Mouse (Mus musculus) embryonic facial prominence, embryonic 13.5 days (tissue): Measurements from ENCODE around the gene March1. TPM values are rescaled to one million over a fixed set of nuclear protein-coding genes. Genes with fewer than 3 reads are reported as not detected.

Experiments
- ATAC-seq: fragments of 200-750 bp; cut with Nextera tagmentation; 2 replicates; pipeline ENCODE4 v1.8.0; 2017; ENCODE audit warnings: low read depth; ENCODE audit not compliant: insufficient number of reproducible peaks, insufficient read depth, low FRiP score, low TSS enrichment
- H3K27ac ChIP-seq: fragments of 300-500 bp; sonication (generic); 2 replicates; pipeline ENCODE4 v1.5.1; 2015; ENCODE audit warnings: moderate library complexity, mild to moderate bottlenecking, inconsistent platforms
- H3K27me3 ChIP-seq: fragments of 300-500 bp; sonication (generic); 2 replicates; pipeline ENCODE4 v1.6.1; 2015; ENCODE audit warnings: mild to moderate bottlenecking, inconsistent platforms
- H3K36me3 ChIP-seq: fragments of 300-500 bp; sonication (generic); 2 replicates; pipeline ENCODE4 v1.6.1; 2015; ENCODE audit warnings: mild to moderate bottlenecking, inconsistent platforms
- H3K4me1 ChIP-seq: fragments of 300-500 bp; sonication (generic); 2 replicates; pipeline ENCODE4 v1.6.1; 2015; ENCODE audit warnings: inconsistent platforms
- H3K4me2 ChIP-seq: fragments of 300-500 bp; sonication (generic); 2 replicates; pipeline ENCODE4 v1.6.1; 2015; ENCODE audit warnings: moderate library complexity, mild to moderate bottlenecking, inconsistent platforms
- H3K4me3 ChIP-seq: fragments of 300-500 bp; sonication (generic); 2 replicates; pipeline ENCODE4 v1.5.1; 2015; ENCODE audit warnings: mild to moderate bottlenecking, inconsistent platforms
- H3K9ac ChIP-seq: fragments of 300-500 bp; sonication (generic); 2 replicates; pipeline ENCODE4 v1.6.1; 2015; ENCODE audit warnings: mild to moderate bottlenecking, inconsistent platforms
- H3K9me3 ChIP-seq: fragments of 300-500 bp; sonication (generic); 2 replicates; pipeline ENCODE4 v1.6.1; 2016; ENCODE audit warnings: inconsistent platforms
- WGBS: fragments of 180-500 bp; shearing (Covaris S2); methylation state at CpG from one replicate; pipeline ENCODE4 v1.1.7; 2015; ENCODE audit warnings: mixed read lengths; 5-methylcytosine and 5-hydroxymethylcytosine counted together
- polyA plus RNA-seq: library from polyadenylated mRNA; unstranded; fragments of >200 nt; fragmentation: Nextera tagmentation; extraction: Ambion mirVana; gene quantifications from 2 replicates; pipeline ENCODE4 v1.2.1, GENCODE M21; 2015

Gene March1
- polyA plus RNA-seq, 1 experiment from 2014 or later: 0.34 TPM

- H3K4me2 ChIP-seq: no peak overlapping the region
- H3K9me3 ChIP-seq: no peaks in the 10 kb centered on the region
- H3K27me3 ChIP-seq: no peaks in the 10 kb centered on the region
- H3K36me3 ChIP-seq: no peaks in the 10 kb centered on the region
- H3K4me3 ChIP-seq: no peak overlapping the region
- H3K27ac ChIP-seq: no peak overlapping the region
- H3K4me1 ChIP-seq: no peaks in the 10 kb centered on the region
- ATAC-seq: no peak
- 77% methylated on average over 3 of the region's 3 CpGs for WGBS
- H3K9ac ChIP-seq: no peak overlapping the region
Observed at GRCm38 (mm10) chr8:66033651-66034050, 416.0 kb downstream of the March1 start.

- Histone ChIP-seq H3K4me1 (no peaks in the 10 kb centered on the region), H3K27me3 (no peaks in the 10 kb centered on the region), H3K4me2 (no peak overlapping the region), H3K9ac (no peak overlapping the region), H3K36me3 (no peaks in the 10 kb centered on the region), H3K9me3 (no peaks in the 10 kb centered on the region), H3K4me3 (no peak overlapping the region), H3K27ac (no peak overlapping the region)
- ATAC-seq: no peak
- 88% methylated on average over 3 of the region's 3 CpGs for WGBS
Observed at GRCm38 (mm10) chr8:66034429-66034828, 416.7 kb downstream of the March1 start.

GRCm38 (mm10) chr8:66094152-66094551 lies 476.5 kb downstream of the March1 start:
- H3K4me3 ChIP-seq: no peak overlapping the region
- no peak for ATAC-seq
- WGBS: 89% methylated on average over 3 of the region's 3 CpGs
- no peak overlapping the region for H3K9ac ChIP-seq
- no peaks in the 10 kb centered on the region for H3K36me3 ChIP-seq
- H3K4me1 ChIP-seq: no peaks in the 10 kb centered on the region
- no peak overlapping the region for H3K27ac ChIP-seq
- no peaks in the 10 kb centered on the region for H3K27me3 ChIP-seq
- no peak overlapping the region for H3K4me2 ChIP-seq
- H3K9me3 ChIP-seq: no peaks in the 10 kb centered on the region

DNA sequence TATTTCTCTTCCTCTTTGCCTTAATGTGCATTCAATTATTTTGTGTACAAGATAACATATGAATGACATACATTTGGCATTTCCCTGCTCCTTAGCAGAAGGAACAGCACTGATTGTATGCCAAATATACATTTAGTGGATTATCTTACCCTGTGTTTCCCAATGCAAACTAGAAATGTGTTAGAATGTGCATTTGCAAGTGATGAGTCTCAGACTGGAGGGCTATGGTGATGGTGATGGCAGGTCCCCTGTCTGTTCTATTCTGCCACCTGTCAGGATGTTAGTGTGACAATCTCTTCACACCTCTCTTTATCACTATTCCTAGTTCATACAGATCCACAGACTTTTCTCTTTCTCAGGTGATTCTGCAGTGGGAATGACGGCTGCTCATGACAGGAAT lies 480.4 kb downstream of the March1 start:
- Histone ChIP-seq H3K9me3 (no peaks in the 10 kb centered on the region), H3K4me2 (no peak overlapping the region), H3K27ac (no peak overlapping the region), H3K4me3 (no peak overlapping the region), H3K4me1 (no peaks in the 10 kb centered on the region), H3K27me3 (no peaks in the 10 kb centered on the region), H3K36me3 (no peaks in the 10 kb centered on the region), H3K9ac (no peak overlapping the region)
- ATAC-seq: no peak
- WGBS: 85% methylated on average over 1 of the region's 1 CpGs

GRCm38 (mm10) chr8:66119294-66119693 lies 501.6 kb downstream of the March1 start:
- Histone ChIP-seq H3K27ac (no peak overlapping the region), H3K4me3 (no peak overlapping the region), H3K9me3 (no peaks in the 10 kb centered on the region), H3K4me2 (no peak overlapping the region), H3K36me3 (no peaks in the 10 kb centered on the region), H3K27me3 (no peaks in the 10 kb centered on the region), H3K9ac (no peak overlapping the region), H3K4me1 (no peaks in the 10 kb centered on the region)
- ATAC-seq: no peak
- WGBS: 80% methylated on average over 2 of the region's 2 CpGs

- ATAC-seq: no peak
- Histone ChIP-seq H3K9me3 (no peaks in the 10 kb centered on the region), H3K4me2 (no peak overlapping the region), H3K27ac (no peak overlapping the region), H3K36me3 (no peaks in the 10 kb centered on the region), H3K27me3 (no peaks in the 10 kb centered on the region), H3K9ac (no peak overlapping the region), H3K4me1 (no peaks in the 10 kb centered on the region), H3K4me3 (no peak overlapping the region)
- WGBS: 86% methylated on average over 1 of the region's 1 CpGs
Observed at GRCm38 (mm10) chr8:66159648-66160047, 541.9 kb downstream of the March1 start.

DNA sequence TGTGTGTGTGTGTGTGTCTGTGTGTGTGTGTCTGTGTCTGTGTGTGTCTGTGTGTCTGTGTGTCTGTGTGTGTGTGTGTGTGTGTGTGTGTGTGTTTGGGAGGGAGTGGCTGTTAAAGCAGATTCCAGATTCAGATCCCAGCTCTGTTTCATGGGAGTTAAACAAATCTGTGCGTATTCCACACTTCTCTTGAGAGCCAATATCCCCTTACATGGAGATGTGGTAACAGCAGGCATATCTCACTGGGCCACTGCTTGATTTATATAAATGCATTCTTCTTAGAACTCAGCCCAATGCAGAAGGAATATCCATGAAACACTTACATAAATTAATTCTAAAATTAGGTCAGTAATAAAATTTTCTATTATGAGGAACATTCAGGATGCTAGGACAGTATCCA lies 549.1 kb downstream of the March1 start:
- H3K4me3 ChIP-seq: no peak overlapping the region
- no peaks in the 10 kb centered on the region for H3K36me3 ChIP-seq
- H3K4me1 ChIP-seq: no peaks in the 10 kb centered on the region
- no peak overlapping the region for H3K4me2 ChIP-seq
- 46% methylated on average over 1 of the region's 1 CpGs for whole genome bisulfite sequencing
- H3K27me3 ChIP-seq: no peaks in the 10 kb centered on the region
- H3K27ac ChIP-seq: no peak overlapping the region
- no peak for ATAC-seq
- no peak overlapping the region for H3K9ac ChIP-seq
- H3K9me3 ChIP-seq: no peaks in the 10 kb centered on the region

DNA sequence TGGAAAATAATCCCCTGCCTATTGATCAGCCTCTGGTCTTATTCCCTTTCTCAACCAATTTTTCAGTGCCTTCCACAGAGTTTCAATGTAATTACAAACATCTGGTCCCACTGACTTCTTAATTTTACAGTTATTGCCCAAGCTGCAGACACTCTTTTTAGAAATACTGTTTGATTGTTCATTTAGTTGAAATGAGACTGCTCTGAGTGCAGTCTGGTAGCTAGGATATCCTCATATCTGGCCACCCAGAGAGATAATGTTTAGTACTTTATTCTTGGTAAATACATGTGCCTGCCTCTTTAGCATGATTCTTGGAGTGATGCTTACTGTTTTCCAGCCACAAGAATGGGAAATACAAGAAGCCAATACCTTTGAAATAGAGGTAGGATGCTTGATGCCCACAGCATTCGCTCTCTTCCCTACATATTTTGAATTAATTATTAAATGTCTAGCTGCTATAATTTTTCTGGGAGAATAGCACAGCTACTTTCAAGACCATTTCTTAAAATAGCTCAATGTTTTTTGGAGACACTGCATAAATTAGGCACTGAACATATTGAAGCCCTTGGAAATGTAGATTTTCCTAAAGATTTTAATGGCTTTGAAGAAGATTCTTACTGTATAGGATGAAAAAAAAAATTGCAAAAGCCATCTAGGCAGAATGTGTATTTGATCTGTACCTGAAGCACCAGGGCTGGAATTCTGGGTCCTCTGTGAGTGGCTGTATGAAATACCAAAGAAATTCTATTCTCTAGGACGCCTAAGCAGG lies 549.9 kb downstream of the March1 start:
- no peaks in the 10 kb centered on the region for H3K4me1 ChIP-seq
- no peaks in the 10 kb centered on the region for H3K9me3 ChIP-seq
- H3K36me3 ChIP-seq: no peaks in the 10 kb centered on the region
- H3K4me3 ChIP-seq: no peak overlapping the region
- no peak overlapping the region for H3K4me2 ChIP-seq
- ATAC-seq: no peak
- H3K27me3 ChIP-seq: no peaks in the 10 kb centered on the region
- H3K27ac ChIP-seq: no peak overlapping the region
- WGBS: 60% methylated on average over 2 of the region's 2 CpGs
- H3K9ac ChIP-seq: no peak overlapping the region

DNA sequence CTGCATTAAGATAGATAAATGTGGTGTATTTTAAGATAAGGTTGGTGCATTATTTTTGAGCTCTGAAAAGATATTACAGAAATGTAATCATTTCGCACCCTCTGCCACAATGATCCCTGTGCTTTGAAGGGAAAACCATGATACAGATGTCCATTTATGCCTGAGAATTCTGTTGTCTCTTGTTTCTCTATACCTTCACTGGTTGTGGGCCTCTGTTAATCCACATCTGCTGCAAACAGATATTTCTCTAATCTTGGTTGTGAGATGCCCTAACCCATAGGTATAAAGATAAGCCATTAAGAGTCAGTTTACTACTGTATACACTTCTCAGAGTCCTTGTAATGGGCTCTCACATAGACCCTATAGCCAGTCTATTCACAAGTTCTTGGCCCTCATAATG lies 561.6 kb downstream of the March1 start:
- Histone ChIP-seq H3K4me3 (no peak overlapping the region), H3K9ac (no peak overlapping the region), H3K36me3 (no peaks in the 10 kb centered on the region), H3K27ac (no peak overlapping the region), H3K27me3 (no peaks in the 10 kb centered on the region), H3K4me2 (no peak overlapping the region), H3K9me3 (no peaks in the 10 kb centered on the region), H3K4me1 (no peaks in the 10 kb centered on the region)
- 94% methylated on average over 1 of the region's 1 CpGs for WGBS
- no peak for ATAC-seq

GRCm38 (mm10) chr8:66181265-66181664 lies 563.6 kb downstream of the March1 start:
- Histone ChIP-seq H3K9ac (no peak overlapping the region), H3K27me3 (no peaks in the 10 kb centered on the region), H3K36me3 (no peaks in the 10 kb centered on the region), H3K4me2 (no peak overlapping the region), H3K27ac (no peak overlapping the region), H3K4me3 (no peak overlapping the region), H3K4me1 (no peaks in the 10 kb centered on the region), H3K9me3 (no peaks in the 10 kb centered on the region)
- 78% methylated on average over 4 of the region's 4 CpGs for WGBS
- no peak for ATAC-seq

DNA sequence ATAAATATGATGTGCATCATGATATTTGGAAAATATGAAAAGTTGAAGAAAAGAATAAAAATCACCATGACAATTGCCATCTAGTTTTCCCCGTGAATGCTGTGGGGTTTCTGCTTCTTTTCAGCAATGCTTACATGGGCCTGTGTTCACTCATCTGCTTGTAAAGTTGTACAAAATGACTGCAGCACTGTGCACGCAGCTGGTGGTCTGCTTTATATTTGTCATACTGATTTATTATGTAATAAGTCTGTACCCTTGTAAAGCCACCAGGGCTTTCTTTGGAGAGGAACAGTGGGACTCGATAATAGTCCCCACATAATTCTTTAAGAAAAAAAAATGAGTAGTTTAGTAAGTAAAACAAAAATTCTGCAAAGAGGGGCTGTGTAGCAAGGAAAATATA lies 564.6 kb downstream of the March1 start:
- Histone ChIP-seq H3K4me2 (no peak overlapping the region), H3K9me3 (no peaks in the 10 kb centered on the region), H3K9ac (no peak overlapping the region), H3K27ac (no peak overlapping the region), H3K4me1 (no peaks in the 10 kb centered on the region), H3K4me3 (no peak overlapping the region), H3K36me3 (no peaks in the 10 kb centered on the region), H3K27me3 (no peaks in the 10 kb centered on the region)
- no peak for ATAC-seq
- 58% methylated on average over 3 of the region's 3 CpGs for WGBS

DNA sequence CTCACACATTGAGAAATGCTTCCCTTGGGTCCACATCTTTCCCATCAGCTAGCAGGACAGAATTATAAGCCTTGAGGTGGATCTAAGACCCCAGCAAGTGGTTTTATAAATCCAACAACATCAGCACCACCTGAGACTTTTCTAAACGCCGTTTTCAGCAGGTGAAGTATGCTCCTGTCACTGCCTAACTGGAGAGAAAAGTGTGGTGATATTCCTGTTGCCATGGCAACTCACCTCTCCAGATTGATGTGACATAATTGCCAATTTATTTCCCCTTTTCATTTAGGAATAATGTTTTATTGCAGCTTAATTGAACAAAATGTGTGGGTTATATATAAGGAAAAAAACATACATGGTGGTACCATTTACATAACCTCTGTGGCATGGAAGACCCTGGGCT lies 565.8 kb downstream of the March1 start:
- Histone ChIP-seq H3K4me1 (no peaks in the 10 kb centered on the region), H3K4me2 (no peak overlapping the region), H3K27me3 (no peaks in the 10 kb centered on the region), H3K9ac (no peak overlapping the region), H3K36me3 (no peaks in the 10 kb centered on the region), H3K9me3 (no peaks in the 10 kb centered on the region), H3K4me3 (no peak overlapping the region), H3K27ac (no peak overlapping the region)
- no peak for ATAC-seq
- WGBS: 74% methylated on average over 2 of the region's 2 CpGs
